Mouse (Mus musculus) hindbrain, embryonic 13.5 days (tissue): ENCODE measurements around the gene Ostf1. TPM values are rescaled to one million over a fixed set of nuclear protein-coding genes. Genes with fewer than 3 reads are reported as not detected.
A peak's percentile ranks its signal among the peaks of the same experiment; 100 is the strongest.
"Not testable (repeated sequence)": the region's sequence is repeated elsewhere in the genome, so short reads cannot be mapped to it uniquely, and the experiment has no call there.

ENCODE experiments used
- ATAC-seq: fragments of 200-750 bp; cut with Nextera tagmentation; 2 replicates; pipeline ENCODE4 v1.8.0; 2017; ENCODE audit warnings: moderate TSS enrichment; ENCODE audit not compliant: low FRiP score
- H3K27ac ChIP-seq: fragments of 300-500 bp; sonication (generic); 2 replicates; pipeline ENCODE4 v1.5.1; 2015; ENCODE audit warnings: inconsistent platforms, mild to moderate bottlenecking, moderate library complexity
- H3K27me3 ChIP-seq: fragments of 300-500 bp; sonication (generic); 2 replicates; pipeline ENCODE4 v1.6.1; 2015; ENCODE audit warnings: mild to moderate bottlenecking, inconsistent platforms
- H3K36me3 ChIP-seq: fragments of 300-500 bp; sonication (generic); 2 replicates; pipeline ENCODE4 v1.6.1; 2015; ENCODE audit warnings: mild to moderate bottlenecking, inconsistent platforms
- H3K4me1 ChIP-seq: fragments of 300-500 bp; sonication (generic); replicated peaks from 2 replicates; pipeline ENCODE4 v1.6.1; 2015; ENCODE audit warnings: inconsistent platforms
- H3K4me2 ChIP-seq: fragments of 300-500 bp; sonication (generic); 2 replicates; pipeline ENCODE4 v1.6.1; 2015; ENCODE audit warnings: inconsistent platforms, mild to moderate bottlenecking, moderate library complexity
- H3K4me3 ChIP-seq: fragments of 300-500 bp; sonication (generic); 2 replicates; pipeline ENCODE4 v1.5.1; 2015; ENCODE audit warnings: mild to moderate bottlenecking, inconsistent platforms
- H3K9ac ChIP-seq: fragments of 300-500 bp; sonication (generic); 2 replicates; pipeline ENCODE4 v1.6.1; 2015; ENCODE audit warnings: mild to moderate bottlenecking, inconsistent platforms
- H3K9me3 ChIP-seq: fragments of 300-500 bp; sonication (generic); 2 replicates; pipeline ENCODE4 v1.6.1; 2016; ENCODE audit warnings: inconsistent platforms
- WGBS: fragments of 180-500 bp; shearing (Covaris S2); methylation state at CpG from one replicate; pipeline ENCODE4 v1.1.7; 2015; 5-methylcytosine and 5-hydroxymethylcytosine counted together
- polyA plus RNA-seq: library from polyadenylated mRNA; unstranded; fragments of >200 nt; fragmentation: Nextera tagmentation; extraction: Ambion mirVana; gene quantifications from 2 replicates; pipeline ENCODE4 v1.2.1, GENCODE M21; 2015

The Ostf1 gene
- polyA plus RNA-seq, 1 experiment from 2014 or later, result 54.5 TPM

GRCm38 (mm10) chr19:18590942-18591354 lies 40.7 kb downstream of the Ostf1 start:
- H3K4me1 ChIP-seq, result peaks cover 14% of the 10 kb centered on the region

DNA sequence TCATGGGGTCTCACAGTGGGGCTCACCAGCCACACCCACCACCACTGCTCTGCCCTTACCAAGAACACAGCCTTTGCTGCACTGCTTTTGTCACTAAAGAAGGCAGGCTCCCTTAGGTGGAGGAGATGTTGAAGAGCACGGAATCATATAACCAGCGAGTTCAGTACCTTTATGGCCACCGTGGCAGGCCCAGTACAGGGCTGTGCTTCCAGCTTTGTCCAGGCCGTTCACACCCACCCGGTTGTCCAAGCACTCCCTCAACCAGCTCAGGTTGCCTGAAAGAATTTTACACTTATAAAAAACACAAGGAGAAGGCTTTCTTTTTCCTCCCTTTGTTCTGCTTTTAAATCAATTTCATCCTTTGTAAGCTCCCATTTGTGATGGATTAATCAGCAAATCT lies 41.4 kb downstream of the Ostf1 start:
- 70% methylated on average over 5 of the region's 5 CpGs for WGBS
- no peak overlapping the region for H3K4me2 ChIP-seq
- no peaks in the 10 kb centered on the region for H3K36me3 ChIP-seq
- H3K27me3 ChIP-seq, result no peaks in the 10 kb centered on the region
- H3K4me1 ChIP-seq, result peaks cover 14% of the 10 kb centered on the region
- no peak for ATAC-seq
- H3K9me3 ChIP-seq, result no peaks in the 10 kb centered on the region
- no peak overlapping the region for H3K9ac ChIP-seq
- H3K4me3 ChIP-seq, result no peak overlapping the region
- no peak overlapping the region for H3K27ac ChIP-seq

More at GRCm38 (mm10) chr19:18590942-18591354, 40.7 kb downstream of the Ostf1 start:
- Histone ChIP-seq H3K4me2 (no peak overlapping the region), H3K4me3 (no peak overlapping the region), H3K9me3 (no peaks in the 10 kb centered on the region), H3K36me3 (no peaks in the 10 kb centered on the region), H3K9ac (no peak overlapping the region), H3K27me3 (no peaks in the 10 kb centered on the region), H3K27ac (no peak overlapping the region)
- 66% methylated on average over 5 of the region's 5 CpGs for WGBS
- no peak for ATAC-seq

DNA sequence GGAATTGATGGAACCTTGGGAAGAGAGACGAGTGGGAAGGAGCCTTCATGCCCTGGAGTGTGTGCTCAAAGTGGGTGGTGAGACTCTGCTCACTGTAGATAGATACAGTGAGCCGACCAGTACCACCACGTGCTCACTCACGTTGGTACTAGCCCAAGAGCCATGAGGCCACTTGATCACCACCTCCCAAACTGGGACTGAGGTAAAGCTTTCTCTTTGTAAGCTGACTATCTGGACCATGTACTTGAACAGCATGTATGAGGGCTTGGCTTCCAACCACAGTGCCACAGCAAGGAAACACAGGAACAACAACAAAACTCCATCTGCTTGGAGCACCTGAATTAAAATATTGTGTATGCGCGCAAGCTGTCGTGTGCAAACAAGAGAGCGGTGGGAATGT lies 42.3 kb downstream of the Ostf1 start:
- no peaks in the 10 kb centered on the region for H3K27me3 ChIP-seq
- H3K36me3 ChIP-seq, result 0 out of 2 replicates have a peak, but pooled peaks cover 3% of the 10 kb centered on the region
- no peak overlapping the region for H3K27ac ChIP-seq
- H3K9me3 ChIP-seq, result no peaks in the 10 kb centered on the region
- H3K4me2 ChIP-seq, result no peak overlapping the region
- H3K4me1 ChIP-seq, result peaks cover 12% of the 10 kb centered on the region
- 93% methylated on average over 8 of the region's 8 CpGs for WGBS
- H3K9ac ChIP-seq, result no peak overlapping the region
- no peak overlapping the region for H3K4me3 ChIP-seq
- no peak for ATAC-seq

GRCm38 (mm10) chr19:18588801-18589200 lies 42.8 kb downstream of the Ostf1 start:
- WGBS, result 94% methylated on average over 10 of the region's 10 CpGs
- not testable (repeated sequence) for H3K9me3 ChIP-seq, H3K4me3 ChIP-seq, H3K27ac ChIP-seq, H3K9ac ChIP-seq, H3K4me2 ChIP-seq, H3K36me3 ChIP-seq, H3K27me3 ChIP-seq, ATAC-seq
- H3K4me1 ChIP-seq, result peaks cover 12% of the 10 kb centered on the region

GRCm38 (mm10) chr19:18588243-18588642 lies 43.4 kb downstream of the Ostf1 start:
- H3K4me2 ChIP-seq, result no peak overlapping the region
- no peaks in the 10 kb centered on the region for H3K9me3 ChIP-seq
- no peaks in the 10 kb centered on the region for H3K27me3 ChIP-seq
- ATAC-seq, result no peak
- WGBS, result 93% methylated on average over 1 of the region's 1 CpGs
- H3K27ac ChIP-seq, result no peak overlapping the region
- H3K9ac ChIP-seq, result no peak overlapping the region
- H3K4me3 ChIP-seq, result no peak overlapping the region
- peaks cover 12% of the 10 kb centered on the region for H3K4me1 ChIP-seq
- H3K36me3 ChIP-seq, result 0 out of 2 replicates have a peak, but pooled peaks cover 3% of the 10 kb centered on the region

- Histone ChIP-seq H3K27ac (no peak overlapping the region), H3K4me3 (no peak overlapping the region), H3K4me2 (no peak overlapping the region), H3K36me3 (0 out of 2 replicates have a peak, but pooled peaks cover 3% of the 10 kb centered on the region), H3K9me3 (no peaks in the 10 kb centered on the region), H3K27me3 (no peaks in the 10 kb centered on the region), H3K9ac (no peak overlapping the region), H3K4me1 (peaks cover 12% of the 10 kb centered on the region)
- WGBS, result 91% methylated on average over 9 of the region's 9 CpGs
- no peak for ATAC-seq
Measured at GRCm38 (mm10) chr19:18587118-18587517, 44.5 kb downstream of the Ostf1 start.

- Histone ChIP-seq H3K9me3 (no peaks in the 10 kb centered on the region), H3K9ac (no peak overlapping the region), H3K27ac (no peak overlapping the region), H3K27me3 (no peaks in the 10 kb centered on the region), H3K36me3 (0 out of 2 replicates have a peak, but pooled peaks cover 3% of the 10 kb centered on the region), H3K4me2 (no peak overlapping the region), H3K4me3 (no peak overlapping the region), H3K4me1 (no peaks in the 10 kb centered on the region)
- WGBS, result 94% methylated on average over 7 of the region's 7 CpGs
- ATAC-seq, result no peak
Measured at GRCm38 (mm10) chr19:18584621-18585020, 47.0 kb downstream of the Ostf1 start.

DNA sequence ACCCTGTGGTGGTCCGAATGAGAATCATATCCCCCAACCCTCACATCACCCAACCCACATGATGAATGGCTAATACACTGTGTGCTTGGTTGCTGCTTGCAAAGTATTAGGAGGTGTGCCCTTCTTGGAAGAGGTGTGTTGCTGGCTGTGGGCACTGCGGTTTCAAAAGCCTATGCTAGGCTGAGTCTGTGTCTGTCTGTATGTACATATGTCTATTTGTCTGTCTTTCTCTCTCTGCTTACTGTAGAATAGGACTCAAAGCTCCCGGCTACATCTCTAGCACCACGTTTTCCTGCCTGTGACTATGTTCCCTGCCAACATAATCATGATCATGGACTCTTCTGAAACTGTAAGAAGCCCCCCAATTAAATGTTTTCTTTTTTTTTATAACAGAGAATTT lies 47.9 kb downstream of the Ostf1 start:
- Histone ChIP-seq H3K9me3 (no peaks in the 10 kb centered on the region), H3K9ac (no peak overlapping the region), H3K36me3 (0 out of 2 replicates have a peak, but pooled peaks cover 3% of the 10 kb centered on the region), H3K27me3 (no peaks in the 10 kb centered on the region), H3K4me3 (no peak overlapping the region), H3K4me2 (no peak overlapping the region), H3K4me1 (peaks cover 4% of the 10 kb centered on the region), H3K27ac (no peak overlapping the region)
- 93% methylated on average over 4 of the region's 4 CpGs for WGBS
- no peak for ATAC-seq

DNA sequence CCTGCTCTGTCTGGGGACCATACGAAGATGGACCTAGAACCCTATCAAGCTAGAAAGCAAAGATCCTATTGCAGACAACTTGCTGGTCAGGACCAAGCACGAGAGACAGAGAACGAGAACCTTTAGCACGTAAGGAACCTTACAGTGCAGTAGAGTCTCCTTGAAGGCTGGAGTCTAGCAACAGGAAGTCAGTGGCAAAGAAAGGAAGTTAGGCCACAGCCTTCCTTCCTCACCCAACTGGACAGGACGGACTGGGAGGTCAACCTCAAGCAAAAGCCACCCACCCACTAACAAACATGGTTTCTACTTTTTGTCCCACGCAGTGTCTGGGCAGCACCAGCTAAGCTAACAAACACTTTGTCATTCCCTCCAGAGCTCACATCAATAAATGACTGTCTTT lies 48.7 kb downstream of the Ostf1 start:
- H3K36me3 ChIP-seq, result 0 out of 2 replicates have a peak, but pooled peaks cover 3% of the 10 kb centered on the region
- no peak overlapping the region for H3K4me2 ChIP-seq
- no peak overlapping the region for H3K9ac ChIP-seq
- H3K4me3 ChIP-seq, result no peak overlapping the region
- H3K4me1 ChIP-seq, result peaks cover 12% of the 10 kb centered on the region
- H3K9me3 ChIP-seq, result no peaks in the 10 kb centered on the region
- H3K27me3 ChIP-seq, result no peaks in the 10 kb centered on the region
- WGBS, result 87% methylated on average over 6 of the region's 6 CpGs
- ATAC-seq, result no peak
- H3K27ac ChIP-seq, result no peak overlapping the region

DNA sequence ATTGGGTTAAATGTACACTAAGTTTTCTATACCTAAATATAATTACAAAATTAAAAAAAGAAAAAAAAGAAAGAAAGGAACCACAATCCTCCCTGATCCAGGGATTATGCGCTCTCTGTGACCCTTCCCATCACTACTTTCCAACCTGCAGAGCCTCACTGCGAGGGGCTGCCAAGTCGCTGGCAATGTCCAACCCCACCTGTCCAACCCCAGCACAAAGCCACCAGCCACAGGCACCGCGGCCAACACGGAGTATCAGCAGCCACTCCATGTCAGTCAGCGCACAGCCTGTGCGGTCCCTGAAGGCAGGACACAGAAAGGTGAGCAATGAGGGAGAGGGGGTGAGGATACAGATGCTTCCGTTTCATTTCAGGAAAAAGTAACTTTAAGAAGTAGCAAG lies 49.4 kb downstream of the Ostf1 start:
- no peak for ATAC-seq
- 95% methylated on average over 9 of the region's 9 CpGs for WGBS
- no peak overlapping the region for H3K4me3 ChIP-seq

DNA sequence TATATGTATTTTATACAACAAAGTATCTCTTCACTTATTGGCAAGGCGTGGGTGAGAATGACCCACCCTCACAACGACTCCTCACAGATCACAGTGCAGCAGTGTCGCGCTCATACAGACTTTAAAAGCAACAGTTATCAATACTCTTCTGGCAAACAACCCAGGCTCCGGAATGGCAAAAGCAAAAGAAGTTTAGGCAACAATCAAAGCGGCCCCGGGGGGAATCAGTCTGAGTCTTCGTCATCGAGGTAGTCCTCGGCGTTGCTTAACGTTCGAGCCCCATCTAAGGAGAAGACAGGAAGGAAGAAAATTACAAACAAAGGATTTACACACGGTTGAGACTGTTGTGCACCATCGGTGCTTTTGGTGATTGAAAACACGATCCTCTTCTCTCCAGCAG lies 50.6 kb downstream of the Ostf1 start:
- WGBS, result 94% methylated on average over 16 of the region's 16 CpGs
- Histone ChIP-seq H3K36me3 (0 out of 2 replicates have a peak, but pooled peaks cover 3% of the 10 kb centered on the region), H3K9me3 (no peaks in the 10 kb centered on the region), H3K9ac (no peak overlapping the region), H3K27me3 (no peaks in the 10 kb centered on the region), H3K4me1 (peaks cover 13% of the 10 kb centered on the region), H3K27ac (no peak overlapping the region), H3K4me3 (no peak overlapping the region), H3K4me2 (no peak overlapping the region)
- ATAC-seq, result no peak

More for the DNA sequence above, 49.4 kb downstream of the Ostf1 start:
- Histone ChIP-seq H3K36me3 (0 out of 2 replicates have a peak, but pooled peaks cover 3% of the 10 kb centered on the region), H3K4me2 (no peak overlapping the region), H3K4me1 (peaks cover 13% of the 10 kb centered on the region), H3K9ac (no peak overlapping the region), H3K27me3 (no peaks in the 10 kb centered on the region), H3K9me3 (no peaks in the 10 kb centered on the region), H3K27ac (no peak overlapping the region)

DNA sequence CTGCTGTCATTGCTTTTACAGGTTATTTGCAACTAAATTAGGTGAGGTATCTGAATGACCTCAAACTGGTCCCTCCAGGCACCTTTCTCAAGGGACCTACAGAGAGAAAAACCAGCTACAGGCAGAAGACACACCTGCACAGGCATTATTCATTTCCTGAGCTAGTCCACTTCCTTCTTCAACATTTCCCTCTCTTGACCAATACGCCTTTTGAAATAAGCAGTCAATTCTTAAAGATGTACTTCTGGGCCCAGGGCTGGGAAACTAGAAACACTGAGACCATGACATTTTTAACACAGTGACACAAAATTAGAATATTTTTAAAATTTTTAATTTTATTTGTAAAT lies 52.6 kb downstream of the Ostf1 start:
- 100% methylated on average over 1 of the region's 1 CpGs for WGBS
- Histone ChIP-seq H3K9ac (no peak overlapping the region), H3K4me3 (no peak overlapping the region), H3K4me1 (peaks cover 13% of the 10 kb centered on the region), H3K4me2 (peak overlapping the region; percentile 10; the same call in 1 of the 2 replicates), H3K9me3 (no peaks in the 10 kb centered on the region), H3K27me3 (no peaks in the 10 kb centered on the region), H3K36me3 (no peaks in the 10 kb centered on the region), H3K27ac (no peak overlapping the region)
- no peak for ATAC-seq

DNA sequence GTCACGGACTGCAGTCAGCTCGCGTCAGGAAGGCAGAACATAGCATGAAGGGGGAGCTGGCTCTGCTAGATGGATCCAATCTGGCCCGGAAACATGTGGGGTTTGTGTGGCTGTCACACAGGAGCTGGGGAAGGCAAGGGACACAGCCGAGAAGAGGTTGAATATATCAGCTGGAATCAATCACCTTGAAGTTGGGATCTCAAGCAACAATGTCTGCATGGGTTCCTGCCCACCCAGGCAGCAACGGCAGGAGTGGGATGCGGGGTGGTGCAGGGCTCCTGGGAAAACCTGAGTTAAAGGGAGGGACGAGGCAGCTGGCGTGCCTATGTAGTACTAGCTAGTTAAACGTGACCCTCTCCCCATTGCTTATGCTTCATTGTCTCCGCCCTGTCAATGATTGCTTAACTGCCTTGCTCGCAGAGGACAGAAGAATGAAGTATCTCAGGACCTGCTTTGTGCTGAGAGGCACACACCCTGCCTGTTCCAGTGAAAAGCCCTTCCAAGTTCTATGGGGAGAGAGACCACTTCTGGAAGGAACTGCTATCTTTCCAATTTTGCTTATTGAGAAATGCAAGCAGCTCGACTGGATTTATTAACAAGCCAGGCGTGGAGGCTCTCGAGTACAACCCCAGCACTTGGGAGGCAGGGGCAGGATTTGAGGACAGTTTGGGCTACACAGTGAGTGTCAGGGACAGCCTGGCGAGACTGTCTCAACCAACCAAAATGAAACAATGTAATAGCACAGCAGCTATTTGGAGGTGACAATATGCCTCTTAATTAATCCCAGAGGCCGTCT lies 53.2 kb downstream of the Ostf1 start:
- Histone ChIP-seq H3K4me3 (no peak overlapping the region), H3K4me1 (peaks cover 13% of the 10 kb centered on the region), H3K27me3 (no peaks in the 10 kb centered on the region), H3K27ac (no peak overlapping the region), H3K9ac (no peak overlapping the region), H3K4me2 (peak overlapping the region; percentile 10; the same call in 1 of the 2 replicates), H3K9me3 (no peaks in the 10 kb centered on the region), H3K36me3 (no peaks in the 10 kb centered on the region)
- no peak for ATAC-seq
- 39% methylated on average over 17 of the region's 17 CpGs for WGBS
